Mouse (Mus musculus) embryonic fibroblast, embryonic 13.5 days (primary cell): ENCODE data around the gene Slc4a5.

Source experiments
- CTCF ChIP-seq: IDR thresholded peaks from 2 replicates; pipeline ENCODE4 v1.5.1; 2011; ENCODE audit warnings: mild to moderate bottlenecking, control low read depth, low read length, moderate library complexity, borderline replicate concordance; ENCODE audit not compliant: insufficient read depth
- POLR2A ChIP-seq: IDR thresholded peaks from 2 replicates; pipeline ENCODE4 v1.6.1; 2011; ENCODE audit warnings: low read depth, mild to moderate bottlenecking, control low read depth, low read length, moderate library complexity

DNA sequence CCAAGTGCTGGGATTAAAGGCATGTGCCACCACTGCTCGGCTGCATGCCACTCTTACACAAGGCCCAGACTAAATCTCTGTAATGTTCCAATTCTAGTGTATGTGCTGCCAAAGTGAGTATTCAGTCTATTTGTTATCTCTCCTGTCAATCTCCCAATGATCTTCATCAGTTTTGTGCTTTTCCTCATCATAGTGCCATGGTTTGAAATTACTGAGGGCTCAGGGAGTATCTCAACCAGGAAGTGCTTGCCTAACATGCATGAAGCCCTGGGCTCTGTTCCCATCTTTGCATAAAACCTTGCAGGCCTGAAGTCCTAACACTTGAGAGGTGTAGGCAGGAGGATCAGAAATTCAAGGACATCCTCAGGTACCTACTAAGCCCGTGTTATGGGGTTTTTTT, 103.2 kb downstream of the Slc4a5 start:
- TF ChIP-seq CTCF, result no peak
- TF ChIP-seq POLR2A, result no peak
